Mouse (Mus musculus) Muller cell, postnatal 12 days (primary cell): Measurements from ENCODE around the gene Supt5.

ENCODE experiments used
- DNase-seq: peaks from one replicate; pipeline ENCODE4 v3.0.0-alpha.2; 2015; ENCODE audit errors: inconsistent ontology term

Gene Supt5

DNA sequence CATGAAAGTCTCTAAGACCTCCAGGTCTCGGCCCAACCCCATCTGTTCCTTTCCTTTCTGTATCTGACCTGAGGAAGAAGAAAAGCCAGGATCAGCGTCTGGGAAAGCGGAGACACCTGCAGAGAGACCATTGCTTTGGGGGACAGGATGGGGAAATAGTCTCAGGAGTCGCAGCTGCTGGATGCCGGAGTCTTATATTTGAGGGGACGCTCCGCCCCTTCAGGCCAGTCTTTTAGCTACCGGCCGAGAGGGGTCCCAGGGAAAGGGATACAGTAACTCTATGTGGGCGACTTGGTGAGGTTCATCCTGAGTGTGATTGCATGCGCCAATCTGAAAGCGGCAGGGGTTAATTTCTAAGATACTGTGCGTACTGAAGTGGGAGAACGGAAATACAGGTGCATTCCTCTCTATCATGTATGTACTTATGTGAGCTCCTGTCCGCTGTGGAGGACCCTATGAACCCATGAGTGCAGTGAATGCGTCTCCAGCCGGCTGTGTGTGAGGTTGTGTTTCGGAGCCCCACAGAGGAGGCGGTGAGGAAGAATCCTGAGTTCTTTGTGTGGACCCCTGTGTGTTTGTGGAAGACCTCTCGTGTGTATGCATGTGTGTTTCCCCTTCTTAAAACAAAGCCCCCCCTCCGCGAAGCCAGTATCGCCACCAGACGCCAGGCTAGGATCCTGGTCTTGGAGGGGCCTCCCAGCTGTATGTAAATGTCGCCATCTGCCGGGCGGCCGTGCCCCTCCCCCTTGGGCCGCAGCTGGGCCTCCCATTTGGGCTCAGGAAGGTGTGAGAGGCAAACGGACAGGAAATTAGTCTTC lies 36.7 kb downstream of the Supt5 start, which contains the start of gene Dll3:
Dll3 (minus strand) TSS at position 623 of the 818 bp plus-strand sequence.
- peak; percentile 66 for DNase-seq

- DNase-seq = peak; percentile 66
These were observed 39.5 kb downstream of the Supt5 start for GRCm38 (mm10) chr7:28298837-28299625.

- DNase-seq = peak; percentile 78
These were observed 44.1 kb downstream of the Supt5 start for GRCm38 (mm10) chr7:28294481-28294880.

- peak; percentile 47 for DNase-seq
These were observed 47.6 kb downstream of the Supt5 start, which contains the start of gene Selenov for GRCm38 (mm10) chr7:28290638-28291590. Gene Selenov, minus strand, starts transcription at chr7:28291186.

DNA sequence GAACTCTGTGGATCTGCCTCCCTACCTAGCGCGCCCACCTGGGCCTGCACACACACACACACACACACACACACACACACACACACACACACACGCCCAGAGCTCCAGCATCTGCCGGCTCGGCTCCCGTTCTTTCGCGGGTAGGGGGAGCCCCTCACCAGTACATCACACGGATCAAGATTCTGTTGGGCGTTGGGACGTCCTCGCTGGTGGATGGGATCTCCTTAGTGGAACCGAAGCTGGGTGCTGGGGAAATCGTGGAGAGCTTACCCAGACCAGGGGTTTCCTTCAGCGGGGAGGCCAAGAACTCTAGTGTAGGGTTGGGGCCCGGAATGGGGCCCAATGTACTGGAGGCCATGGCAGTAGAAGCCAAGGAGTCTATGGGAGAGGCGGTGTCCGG lies 48.4 kb downstream of the Supt5 start:
- DNase-seq = peak; percentile 20

- DNase-seq = no peak
These were observed 57.9 kb downstream of the Supt5 start for GRCm38 (mm10) chr7:28280630-28281029.

- no peak for DNase-seq
These were observed 60.3 kb downstream of the Supt5 start for GRCm38 (mm10) chr7:28278279-28278652.

- peak; percentile 92 for DNase-seq
These were observed 60.8 kb downstream of the Supt5 start, which contains the start of gene Eid2b for GRCm38 (mm10) chr7:28277615-28278278. Gene Eid2b, plus strand, starts transcription at chr7:28277739.

GRCm38 (mm10) chr7:28277237-28277614 lies 61.3 kb downstream of the Supt5 start:
- DNase-seq = no peak

DNA sequence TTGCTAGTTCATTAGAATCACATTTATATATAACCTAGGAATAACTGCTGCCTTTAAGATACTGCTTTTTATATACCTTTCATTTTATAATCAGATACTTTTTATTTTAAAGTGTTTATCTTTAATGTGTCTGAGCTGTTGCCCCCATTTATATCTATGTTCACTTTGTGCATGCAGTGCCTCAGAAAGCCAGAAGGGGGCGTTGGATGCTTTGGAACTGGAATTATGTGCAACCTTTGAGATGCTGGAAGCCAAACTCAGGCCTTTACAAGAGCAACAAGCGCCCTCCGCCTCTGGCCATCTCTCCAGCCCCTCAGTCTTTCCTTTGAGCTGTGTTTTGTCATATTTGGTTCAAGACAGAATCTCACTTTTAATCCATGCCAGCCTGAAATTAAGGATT lies 66.8 kb downstream of the Supt5 start:
- DNase-seq = no peak

DNA sequence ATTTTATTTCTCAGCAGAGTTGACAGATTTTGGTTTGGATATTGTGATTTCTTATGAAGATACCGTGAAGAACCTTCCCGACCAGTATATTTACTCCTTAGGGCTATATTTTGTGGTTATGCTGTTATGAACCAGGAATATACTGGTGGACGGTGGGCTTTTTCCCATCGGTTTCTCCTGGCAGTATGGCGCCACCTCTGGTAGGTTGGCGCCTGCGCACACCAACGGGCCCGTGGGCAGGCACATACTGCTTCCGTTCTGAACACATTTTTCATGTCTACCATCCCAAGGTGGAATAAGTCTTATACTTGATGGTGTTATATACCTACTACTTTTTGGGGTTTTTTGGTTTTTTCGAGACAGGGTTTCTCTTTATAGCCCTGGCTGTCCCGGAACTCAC lies 69.2 kb downstream of the Supt5 start:
- DNase-seq = no peak

DNA sequence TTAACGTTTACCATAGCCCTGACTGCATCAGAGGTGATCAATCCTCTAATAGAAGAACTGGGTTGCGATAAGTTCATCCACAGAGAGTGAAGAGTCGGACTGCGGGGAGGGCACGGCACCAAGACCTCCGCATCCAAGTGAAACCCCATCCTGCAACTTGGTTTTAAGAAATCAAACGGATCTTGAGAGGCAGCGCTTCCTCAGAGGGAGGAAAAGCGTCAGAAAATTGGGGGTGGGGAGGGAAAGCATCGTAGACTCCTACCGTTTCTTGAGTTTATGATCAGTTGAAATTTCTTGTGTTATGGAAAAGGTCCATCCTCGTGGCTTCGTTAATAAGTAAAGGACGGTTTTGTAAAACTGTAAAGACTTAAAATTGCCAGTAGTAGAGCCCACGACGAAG lies 70.0 kb downstream of the Supt5 start:
- no peak for DNase-seq

- DNase-seq = peak; percentile 67
These were observed 70.5 kb downstream of the Supt5 start for GRCm38 (mm10) chr7:28268042-28268531.

DNA sequence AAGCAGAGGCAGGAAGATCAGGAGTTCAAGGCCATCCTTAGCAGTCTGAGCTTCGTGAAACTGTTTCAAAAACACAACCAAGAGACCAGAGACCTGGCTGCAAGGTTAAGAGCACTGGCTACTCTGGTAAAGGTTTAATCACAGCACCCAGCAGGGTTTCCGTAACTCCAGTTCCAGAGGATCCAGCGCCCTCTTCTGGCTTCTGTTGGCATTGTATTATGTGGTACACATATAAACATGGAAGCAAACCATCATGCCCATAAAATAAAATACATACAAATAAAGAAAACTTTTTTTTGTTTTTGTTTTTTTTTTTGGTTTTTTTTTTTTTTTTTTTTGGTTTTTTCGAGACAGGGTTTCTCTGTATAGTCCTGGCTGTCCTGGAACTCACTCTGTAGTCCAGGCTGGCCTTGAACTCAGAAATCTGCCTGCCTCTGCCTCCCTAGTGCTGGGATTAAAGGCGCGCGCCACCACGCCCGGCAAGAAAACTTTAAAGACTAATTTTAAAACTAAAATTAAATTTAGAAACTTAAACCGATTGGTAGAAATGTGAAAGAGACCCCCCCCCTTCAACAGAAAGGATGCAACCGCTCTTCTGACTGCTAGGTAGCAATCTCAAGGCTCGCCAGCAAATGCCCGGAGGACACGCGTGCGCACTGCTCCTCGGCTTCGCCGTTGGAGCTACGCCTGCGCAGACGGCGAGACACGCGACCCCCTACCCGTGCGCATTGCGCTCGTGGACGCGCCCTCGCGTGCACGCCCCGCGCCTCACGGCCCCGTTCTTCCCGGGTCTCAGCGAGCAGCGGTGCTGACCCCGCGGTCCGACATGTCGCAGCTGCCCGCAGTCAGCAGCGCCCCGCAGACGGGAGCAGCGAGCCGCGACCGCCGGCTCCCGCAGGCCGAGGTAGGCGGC lies 71.2 kb downstream of the Supt5 start, which contains the start of gene Eid2:
Eid2 (plus strand) TSS at position 753 of the 913 bp plus-strand sequence.
- peak; percentile 85 for DNase-seq

GRCm38 (mm10) chr7:28265391-28265790 lies 73.2 kb downstream of the Supt5 start:
- no peak for DNase-seq
